Mouse (Mus musculus) C2C12 (cell line): ENCODE results near the gene Oxct1. TPM values are rescaled to one million over a fixed set of nuclear protein-coding genes. Genes with fewer than 3 reads are reported as not detected.

Source experiments
- H3K27me3 ChIP-seq: one replicate; pipeline ENCODE4 v1.6.1; 2011; ENCODE audit not compliant: control insufficient read depth, insufficient read depth, insufficient read length
- H3K36me3 ChIP-seq: one replicate; pipeline ENCODE4 v1.6.1; 2011; ENCODE audit not compliant: control insufficient read depth, insufficient read depth
- H3K4me3 ChIP-seq: one replicate; pipeline ENCODE4 v1.5.1; 2011; ENCODE audit warnings: mild to moderate bottlenecking, control low read depth; ENCODE audit not compliant: poor library complexity, insufficient read depth, severe bottlenecking
- H3K79me2 ChIP-seq: one replicate; pipeline ENCODE4 v1.6.1; 2011; ENCODE audit not compliant: control insufficient read depth, insufficient read depth
- H3K79me3 ChIP-seq: one replicate; pipeline ENCODE4 v1.6.1; 2011; ENCODE audit warnings: low read depth, control low read depth
- H3ac ChIP-seq: one replicate; pipeline ENCODE3; 2011; ENCODE audit warnings: low read depth; ENCODE audit not compliant: control insufficient read depth, insufficient read length
- CEBPB ChIP-seq: IDR thresholded peaks from one replicate; pipeline ENCODE4 v1.6.1; 2011; ENCODE audit warnings: low read depth, mild to moderate bottlenecking, control low read depth, moderate library complexity
- CTCF ChIP-seq: IDR thresholded peaks from one replicate; pipeline ENCODE4 v1.5.1; 2011; ENCODE audit not compliant: control insufficient read depth, insufficient read depth, insufficient read length
- FOSL1 ChIP-seq: IDR thresholded peaks from one replicate; pipeline ENCODE4 v1.8.0; 2011; ENCODE audit warnings: mild to moderate bottlenecking, low read length; ENCODE audit not compliant: poor library complexity, insufficient read depth, severe bottlenecking
- MAX ChIP-seq: IDR thresholded peaks from one replicate; pipeline ENCODE4 v1.6.1; 2011; ENCODE audit warnings: mild to moderate bottlenecking, control low read depth
- MYOD1 ChIP-seq: IDR thresholded peaks from one replicate; pipeline ENCODE4 v1.6.1; 2011; ENCODE audit warnings: low read depth; ENCODE audit not compliant: control insufficient read depth, insufficient read length
- MYOG ChIP-seq: IDR thresholded peaks from one replicate; pipeline ENCODE4 v1.6.1; 2011; ENCODE audit not compliant: control insufficient read depth, insufficient read length; ENCODE audit errors: extremely low read depth
- USF1 ChIP-seq: IDR thresholded peaks from one replicate; pipeline ENCODE4 v1.6.1; 2011; ENCODE audit warnings: low read depth, mild to moderate bottlenecking, control low read depth, moderate library complexity
- long read RNA-seq, 2 experiments: library from polyadenylated mRNA; unstranded; transcript quantifications; one replicate each; pipeline ENCODE4 v2.0.0; 2019 to 2020
- polyA plus RNA-seq: library from polyadenylated mRNA; unstranded; fragments of >200 nt; fragmentation: generic; extraction: Trizol; gene quantifications from one replicate; pipeline ENCODE4 v1.2.1, GENCODE M21; 2012; ENCODE audit warnings: missing spikeins

Oxct1 gene
- 36.2 TPM for polyA plus RNA-seq
- long read RNA-seq, experiment 1, transcript Oxct1-201 (17 exons, 3,527 nt) = major isoform, 110 of 156 reads
- long read RNA-seq, experiment 1, partial matches to known transcripts = 21 of 156 reads
- long read RNA-seq, experiment 1, other reads (novel, unspliced or antisense) = 23 of 156 reads
- long read RNA-seq, experiment 2, transcript Oxct1-201 (17 exons, 3,527 nt) = major isoform, 849 of 889 reads
- long read RNA-seq, experiment 2, partial matches to known transcripts = 16 of 889 reads
- long read RNA-seq, experiment 2, other reads (novel, unspliced or antisense) = 21 of 889 reads

- TF ChIP-seq CTCF (peak; percentile 96), MAX (peak; percentile 70), FOSL1 (no peak)
- peak within 1 kb of the TSS; percentile 67 for H3K4me3 ChIP-seq
- no peaks in the 10 kb centered on the region for H3K27me3 ChIP-seq
- H3K79me2 ChIP-seq = peaks cover 23% of the 10 kb centered on the region
- H3K79me3 ChIP-seq = peaks cover 3% of the 10 kb centered on the region
- no peaks in the 10 kb centered on the region for H3K36me3 ChIP-seq
- peak within 1 kb of the TSS; percentile 87 for H3ac ChIP-seq
Observed at GRCm38 (mm10) chr15:4026231-4026773, at the start of gene Oxct1. Gene Oxct1, plus strand, starts transcription at chr15:4026383.

GRCm38 (mm10) chr15:3978279-3978678 lies 47.9 kb upstream of the Oxct1 start:
- Histone ChIP-seq H3K36me3 (peaks cover 18% of the 10 kb centered on the region), H3K27me3 (no peaks in the 10 kb centered on the region), H3K4me3 (no peak overlapping the region), H3K79me3 (no peaks in the 10 kb centered on the region), H3K79me2 (no peaks in the 10 kb centered on the region), H3ac (no peak overlapping the region)
- TF ChIP-seq CEBPB (no peak), USF1 (no peak), MYOG (no peak), FOSL1 (no peak), CTCF (no peak), MAX (no peak), MYOD1 (no peak)

- H3ac ChIP-seq = peak within 1 kb of the TSS; percentile 90
- TF ChIP-seq MYOD1 (no peak), FOSL1 (peak; percentile 59), MAX (peak; percentile 34), MYOG (no peak)
- peaks cover 23% of the 10 kb centered on the region for H3K36me3 ChIP-seq
- no peaks in the 10 kb centered on the region for H3K27me3 ChIP-seq
- no peaks in the 10 kb centered on the region for H3K79me3 ChIP-seq
- no peaks in the 10 kb centered on the region for H3K79me2 ChIP-seq
- peak within 1 kb of the TSS; percentile 49 for H3K4me3 ChIP-seq
Observed at GRCm38 (mm10) chr15:3979061-3979848, 46.9 kb upstream of the Oxct1 start, which contains the start of gene Fbxo4. Gene Fbxo4, minus strand, starts transcription at chr15:3979573.

GRCm38 (mm10) chr15:3979871-3980270 lies 46.3 kb upstream of the Oxct1 start:
- Histone ChIP-seq H3K36me3 (peaks cover 23% of the 10 kb centered on the region), H3ac (no peak overlapping the region), H3K79me3 (no peaks in the 10 kb centered on the region), H3K27me3 (no peaks in the 10 kb centered on the region), H3K4me3 (peak overlapping the region; percentile 49), H3K79me2 (no peaks in the 10 kb centered on the region)
- TF ChIP-seq CTCF = no peak
- TF ChIP-seq MYOD1 = no peak
- TF ChIP-seq MAX = no peak
- no peak for TF ChIP-seq CEBPB
- TF ChIP-seq MYOG = no peak
- TF ChIP-seq USF1 = no peak
- TF ChIP-seq FOSL1 = no peak

- Histone ChIP-seq H3ac (no peak overlapping the region), H3K27me3 (no peaks in the 10 kb centered on the region), H3K36me3 (peaks cover 40% of the 10 kb centered on the region), H3K4me3 (no peak overlapping the region), H3K79me2 (no peaks in the 10 kb centered on the region), H3K79me3 (no peaks in the 10 kb centered on the region)
- TF ChIP-seq CTCF = no peak
Observed at GRCm38 (mm10) chr15:3982732-3983131, 43.5 kb upstream of the Oxct1 start.
